Mouse (Mus musculus) cerebellum, adult 18-20 months (tissue): ENCODE results near the gene Mfap1a.
"Not testable (repeated sequence)": the region's sequence is repeated elsewhere in the genome, so short reads cannot be mapped to it uniquely, and the experiment has no call there.

Experiments
- DNase-seq, 2 experiments: peaks; one replicate each; pipeline ENCODE4 v3.0.0; 2021

The Mfap1a gene

DNA sequence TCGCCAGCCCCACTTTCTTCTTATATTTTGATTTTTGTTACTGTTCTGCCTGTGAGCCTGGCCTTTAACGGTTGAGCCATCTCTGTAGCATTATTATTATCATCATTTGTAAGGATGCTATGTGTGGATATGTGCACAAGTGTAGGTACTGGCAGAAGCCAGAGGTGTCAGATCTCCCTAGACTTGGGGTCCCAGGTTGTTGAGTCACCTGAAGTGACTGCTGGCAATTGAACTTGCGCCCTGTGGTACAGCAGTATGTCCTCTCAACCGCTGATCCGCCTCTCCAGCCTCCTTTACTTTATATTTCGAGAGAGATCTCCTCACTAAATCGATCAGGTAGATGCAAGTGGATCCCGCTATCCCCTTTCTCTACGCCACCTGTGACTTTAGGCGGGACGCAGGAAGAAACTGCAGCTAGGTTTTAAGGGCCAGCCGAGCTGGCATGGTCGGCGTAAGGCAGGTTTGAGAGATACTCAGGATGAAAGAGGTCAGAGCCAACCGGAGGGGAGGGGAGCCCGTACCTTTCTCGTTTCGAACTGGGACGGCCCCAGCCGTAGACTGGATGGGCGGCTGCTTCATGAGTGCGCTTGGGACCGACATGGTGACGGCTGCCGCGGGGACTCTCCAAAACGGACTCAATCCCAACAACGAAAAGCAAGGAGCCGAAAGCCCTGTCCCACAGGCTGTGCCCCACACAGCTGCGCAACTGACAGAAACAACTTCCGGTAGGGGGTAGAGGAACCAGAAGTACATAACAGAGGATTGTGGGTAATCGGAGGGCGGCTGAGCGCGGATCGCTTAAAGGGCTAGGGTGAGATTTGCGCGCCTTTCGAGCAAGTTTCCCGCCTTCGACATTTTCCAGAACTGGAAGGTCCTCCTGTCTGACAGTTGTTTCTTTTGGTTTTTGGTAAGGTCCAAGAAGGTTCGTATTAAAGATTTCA is at the start of gene Mfap1a, which contains the start of gene Wdr76:
TSS of gene Mfap1a (minus strand) at position 724 of the 941 bp plus-strand sequence.
TSS of gene Wdr76 (plus strand) at position 782 of the 941 bp plus-strand sequence.
- DNase-seq = peak; percentile 83 to 88

DNA sequence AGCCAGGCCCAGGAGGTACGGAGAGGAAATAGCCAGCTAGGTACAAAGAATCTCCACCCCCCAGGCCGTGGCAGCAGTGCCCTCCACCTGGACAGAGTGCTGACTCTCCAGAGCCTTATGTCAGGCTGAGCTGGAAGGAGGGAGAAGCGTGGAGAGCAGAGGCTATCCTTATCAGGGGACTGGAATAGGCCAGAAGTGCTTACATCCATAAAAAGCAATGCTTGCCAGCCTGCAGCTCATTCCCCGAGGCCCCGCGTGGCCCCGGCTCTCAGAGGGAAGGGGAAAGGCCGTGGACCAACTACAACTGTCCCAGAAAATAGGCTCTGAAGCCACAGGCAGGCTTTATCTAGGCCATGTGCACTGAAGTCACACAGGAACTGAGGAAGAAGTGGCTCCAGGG is 44.8 kb upstream of the Mfap1a start:
- peak in 1 of 2 experiments; percentile 10 for DNase-seq

DNA sequence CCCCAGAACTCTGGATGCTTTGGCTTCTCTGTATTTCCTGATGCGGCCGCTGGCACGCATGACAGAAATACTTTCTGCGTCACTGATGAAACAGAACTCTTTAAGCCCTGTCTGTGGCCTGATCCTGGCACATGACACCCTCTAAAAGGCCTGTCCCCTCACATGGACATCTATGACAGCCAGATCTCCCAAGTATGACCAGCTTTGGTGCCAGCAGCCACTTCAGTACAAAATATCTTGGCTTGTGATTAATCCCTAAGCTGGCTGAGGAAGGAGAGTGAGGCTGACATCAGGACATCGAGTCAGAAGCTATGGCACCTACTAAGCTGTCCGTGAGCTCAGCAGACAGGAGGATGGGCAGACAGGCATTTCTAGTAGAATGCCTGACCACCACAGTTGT is 43.2 kb upstream of the Mfap1a start:
- DNase-seq = no peak

DNA sequence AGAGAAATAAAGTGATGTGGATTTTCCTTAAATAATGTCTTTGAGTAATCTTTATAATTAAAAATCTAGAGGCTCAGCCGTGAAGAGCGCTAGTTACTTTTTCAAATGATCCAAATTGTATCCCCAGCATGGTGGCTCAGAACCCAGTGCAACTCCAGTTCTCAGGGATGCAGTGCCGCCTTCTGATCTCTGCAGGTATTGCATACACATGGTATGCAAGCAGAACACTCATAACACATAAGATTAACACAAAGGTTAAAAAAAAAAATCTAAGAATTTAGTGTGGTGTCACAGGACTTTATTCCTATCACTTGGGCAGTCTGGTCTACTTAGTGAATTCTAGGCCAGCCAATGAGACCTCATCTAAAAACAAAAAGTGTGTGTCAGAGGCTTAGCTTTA is 38.4 kb upstream of the Mfap1a start:
- DNase-seq = no peak

DNA sequence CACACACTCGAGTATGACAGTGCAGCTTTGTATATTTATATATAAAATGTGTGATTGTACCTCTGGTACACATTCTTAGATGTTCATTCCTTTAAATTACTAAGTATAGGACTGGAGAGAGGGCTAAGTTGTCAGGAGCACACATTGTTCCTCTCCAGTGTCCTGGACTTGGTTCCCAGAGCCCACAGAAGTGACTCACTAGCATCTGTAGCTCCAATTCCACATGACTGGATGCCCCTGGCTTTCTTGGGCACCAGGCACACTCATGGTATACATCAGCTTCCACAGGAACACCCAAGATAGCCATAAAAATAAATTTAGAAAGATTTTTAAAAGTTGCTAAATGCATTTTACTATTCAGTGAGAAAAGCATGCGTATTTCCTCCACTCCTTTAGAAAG is 18.6 kb upstream of the Mfap1a start:
- no peak for DNase-seq

DNA sequence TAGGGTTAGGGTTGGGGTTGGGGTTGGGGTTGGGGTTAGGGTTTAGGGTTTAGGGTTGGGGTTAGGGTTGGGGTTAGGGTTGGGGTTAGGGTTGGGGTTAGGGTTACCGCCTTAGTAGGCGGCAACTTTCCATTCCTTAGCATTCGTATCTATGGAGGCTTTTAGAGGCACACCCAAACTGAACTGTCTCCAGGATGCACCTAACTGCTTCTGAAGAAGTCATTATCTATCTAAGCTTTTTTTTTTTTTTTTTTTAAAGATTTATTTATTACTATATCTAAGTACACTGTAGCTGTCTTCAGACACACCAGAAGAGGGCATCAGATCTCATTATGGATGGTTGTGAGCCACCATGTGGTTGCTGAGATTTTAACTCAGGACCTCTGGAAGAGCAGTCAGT is 16.4 kb upstream of the Mfap1a start:
- DNase-seq = not testable (repeated sequence)

DNA sequence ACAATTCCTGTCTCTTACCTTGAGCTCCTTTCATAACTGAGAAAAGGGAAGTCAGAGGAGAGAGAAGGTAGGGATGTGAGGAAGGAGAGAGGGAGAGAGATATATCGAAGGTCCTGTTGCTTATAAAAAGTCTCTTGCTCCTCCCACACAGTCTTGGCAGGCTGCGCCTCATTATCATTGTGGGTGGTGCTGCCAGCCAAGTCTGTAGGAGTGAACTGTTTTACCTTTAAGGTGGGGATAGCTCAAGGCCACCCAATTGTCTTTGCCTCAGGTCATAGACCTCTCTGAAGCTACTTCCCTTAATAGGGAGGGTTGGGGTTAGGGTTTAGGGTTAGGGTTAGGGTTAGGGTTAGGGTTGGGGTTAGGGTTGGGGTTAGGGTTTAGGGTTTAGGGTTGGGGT is 15.5 kb upstream of the Mfap1a start:
- DNase-seq = no peak

DNA sequence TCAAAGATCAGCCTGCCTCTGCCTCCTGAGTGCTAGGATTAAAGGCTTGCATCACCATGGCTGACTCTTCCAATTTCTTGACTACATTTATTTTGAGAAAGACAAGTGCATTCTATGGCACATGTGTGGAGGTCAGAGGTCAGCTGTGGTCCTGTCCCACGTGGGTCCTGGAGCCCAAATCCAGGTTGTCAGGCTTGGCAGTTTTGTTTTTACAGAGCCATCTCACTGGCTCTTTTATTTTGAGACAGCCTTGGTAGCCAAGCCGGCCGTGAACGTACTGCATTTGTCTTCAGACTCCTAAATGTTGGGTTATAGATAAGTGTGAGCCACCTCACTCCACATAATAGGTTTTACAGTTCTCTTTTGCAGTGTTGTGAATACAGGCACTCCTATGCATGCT is 12.2 kb upstream of the Mfap1a start:
- DNase-seq = not testable (repeated sequence)

DNA sequence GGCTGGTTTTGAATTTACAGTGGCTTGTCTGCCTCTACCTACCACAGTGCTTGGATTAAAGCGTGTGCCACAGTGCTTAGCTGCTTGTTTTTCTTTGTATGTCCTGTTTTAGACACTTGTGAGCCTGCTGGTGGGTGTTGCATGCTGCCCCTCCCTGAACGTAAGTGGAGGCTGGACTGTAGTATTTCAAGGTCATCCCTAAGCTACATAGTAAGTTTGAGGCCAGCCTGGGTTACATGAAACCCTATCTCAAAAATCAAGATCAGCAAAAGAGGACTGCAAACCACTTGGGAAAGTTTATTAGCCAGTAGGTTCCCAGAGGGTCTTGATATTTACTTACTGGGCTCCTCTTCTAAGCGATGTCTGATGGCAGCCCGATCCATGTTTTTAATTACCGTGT is 11.6 kb upstream of the Mfap1a start:
- no peak for DNase-seq

DNA sequence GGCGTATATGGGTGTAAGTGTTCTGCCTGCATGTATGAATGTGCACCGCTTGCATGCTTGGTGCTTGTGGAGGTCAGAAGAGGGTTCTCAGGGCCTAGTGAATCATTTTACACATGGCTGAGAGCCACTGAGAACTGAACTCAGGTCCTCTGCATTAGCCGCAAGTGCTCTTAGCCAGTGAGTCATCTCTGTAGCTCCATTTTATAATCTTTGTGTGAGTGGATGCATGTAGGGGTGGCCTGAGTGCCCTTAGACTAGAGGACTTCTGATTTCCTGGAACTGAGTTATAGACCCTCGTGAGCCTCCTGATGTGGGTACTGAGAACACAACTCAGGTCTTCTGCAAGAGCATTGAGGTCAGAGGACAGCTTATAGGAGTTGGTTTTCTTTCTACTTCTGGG is 7.7 kb upstream of the Mfap1a start:
- no peak for DNase-seq

DNA sequence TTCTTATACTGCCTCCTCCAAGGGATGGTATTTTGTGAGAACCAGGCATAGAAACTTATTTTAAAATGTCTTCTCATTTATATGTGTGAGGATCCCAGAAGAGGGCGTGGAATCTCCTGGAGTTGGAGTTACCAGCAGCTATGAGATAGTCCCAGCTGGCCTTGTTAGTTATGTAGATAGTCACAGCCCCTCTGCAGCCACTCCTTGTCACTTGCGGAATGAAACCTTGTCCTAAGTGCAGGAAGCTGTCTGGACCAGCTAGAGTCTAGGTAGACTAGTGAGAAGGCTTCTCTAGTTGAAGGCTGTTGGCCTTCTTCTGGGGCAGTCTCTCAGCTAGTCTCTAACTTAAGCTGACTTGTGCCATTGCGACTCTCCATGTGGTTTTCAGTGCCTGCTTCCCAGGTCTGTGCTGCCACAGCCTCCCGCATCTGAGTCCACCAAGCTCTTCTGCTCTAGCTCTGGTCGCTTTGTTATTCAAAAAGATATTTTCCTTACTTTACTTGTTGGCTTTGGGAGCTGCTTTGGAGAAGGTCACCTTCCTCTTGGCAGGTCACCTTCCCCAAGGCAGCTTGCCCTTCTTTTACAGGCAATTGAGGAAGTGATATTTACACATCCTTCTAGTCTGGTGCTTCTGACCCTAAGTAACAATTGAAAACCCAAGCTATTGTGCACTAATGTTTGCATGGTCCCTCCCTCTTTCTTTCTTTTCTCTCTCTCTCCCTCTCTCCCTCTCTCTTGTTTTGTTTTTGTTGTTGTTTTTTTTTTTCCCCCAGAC is 6.7 kb upstream of the Mfap1a start:
- DNase-seq = not testable (repeated sequence)

DNA sequence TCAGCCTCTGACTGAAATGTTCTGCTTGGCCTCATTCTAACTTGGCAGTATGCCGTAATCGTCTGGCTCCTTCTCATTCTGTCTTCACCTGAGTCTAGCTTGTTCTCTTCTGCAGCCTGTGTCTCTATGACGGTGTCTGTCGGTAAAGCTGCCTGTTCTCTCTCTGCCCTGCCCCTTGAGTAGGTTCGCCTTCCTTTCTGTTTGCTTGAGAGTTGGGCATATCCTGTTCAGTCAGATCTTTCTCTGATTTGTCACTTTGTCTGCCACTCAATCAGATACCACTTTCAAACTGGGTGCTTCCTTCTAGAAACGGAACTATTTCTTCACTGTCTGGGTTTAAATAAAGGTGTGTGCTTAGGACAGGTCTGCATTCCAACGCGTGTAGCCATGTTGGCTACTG is 4.9 kb upstream of the Mfap1a start:
- DNase-seq = no peak

DNA sequence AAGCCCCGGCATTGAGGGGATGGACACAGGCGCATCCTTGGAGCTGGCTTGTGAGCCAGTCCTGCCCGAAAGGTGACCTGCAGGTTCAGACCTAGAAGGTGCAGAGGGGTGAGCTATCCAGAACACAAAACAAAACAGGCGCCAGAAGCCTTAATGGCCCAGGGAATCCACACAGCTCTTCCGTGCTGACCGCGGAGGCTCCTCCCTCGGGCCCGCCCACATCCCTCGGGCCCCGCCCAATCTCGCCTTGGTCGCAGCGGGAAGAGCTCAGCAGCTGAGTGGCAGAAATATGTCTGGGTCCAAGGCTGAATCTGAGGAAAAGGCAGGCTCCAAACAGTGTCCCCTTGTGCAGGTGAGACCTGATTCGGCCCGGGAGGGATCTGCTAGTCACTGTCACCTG is 3.1 kb upstream of the Mfap1a start:
- DNase-seq = peak; percentile 28 to 47

DNA sequence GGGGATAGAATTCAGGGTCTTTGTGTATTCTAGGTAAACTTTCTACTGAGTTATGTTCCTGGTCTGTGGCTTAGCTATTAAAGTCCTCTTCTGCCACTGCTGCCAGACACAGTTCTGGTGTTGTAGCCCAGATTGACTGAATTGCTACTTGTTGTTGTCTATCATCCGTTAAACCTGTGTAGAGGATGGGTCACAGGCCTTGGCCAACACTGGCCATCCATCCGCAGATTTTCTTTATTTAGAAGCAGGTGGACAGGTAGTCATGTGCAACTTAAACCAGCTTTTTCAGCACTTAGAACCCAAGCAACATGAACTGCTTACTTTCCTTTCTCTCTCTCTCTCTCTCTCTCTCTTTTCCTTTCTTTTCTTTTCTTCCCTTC is 1.5 kb upstream of the Mfap1a start:
- no peak for DNase-seq

DNA sequence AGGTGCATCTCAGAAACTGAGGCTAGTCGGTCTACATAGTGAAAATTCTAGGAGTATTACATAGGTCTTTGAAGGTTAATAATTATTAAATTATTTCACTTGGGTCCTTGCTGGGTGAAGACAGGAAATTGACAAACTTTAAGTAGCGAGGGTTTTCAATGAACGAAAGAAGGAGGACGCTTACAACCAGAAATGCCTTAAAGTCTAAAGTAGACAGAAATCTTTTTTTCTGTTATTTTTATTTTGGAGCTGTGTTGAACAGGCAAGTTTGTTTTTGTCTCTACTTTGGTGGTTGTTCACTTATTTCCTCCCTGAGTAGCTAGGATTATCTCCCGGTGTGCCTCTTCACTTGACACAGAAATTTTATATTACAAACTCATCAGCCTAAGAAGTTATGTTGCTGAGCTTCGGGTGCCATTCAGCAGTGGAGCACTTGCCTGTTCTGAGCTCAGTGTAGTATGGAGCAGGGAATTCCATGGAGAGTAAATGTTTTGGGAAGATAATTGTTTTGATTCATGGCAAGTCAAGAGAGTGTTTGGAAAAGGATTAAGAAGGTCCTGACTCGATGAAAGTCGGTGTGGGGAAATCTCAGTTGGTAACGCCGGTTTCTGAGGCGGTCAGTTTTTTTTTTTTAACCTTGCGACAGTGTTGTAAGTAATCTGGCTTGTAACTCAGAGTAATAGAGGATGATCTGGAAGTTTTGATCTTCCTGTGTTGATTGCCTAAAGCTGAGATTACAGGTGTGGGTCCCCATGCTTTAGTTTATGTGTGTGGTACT is 897 bp upstream of the Mfap1a start:
- DNase-seq = no peak

DNA sequence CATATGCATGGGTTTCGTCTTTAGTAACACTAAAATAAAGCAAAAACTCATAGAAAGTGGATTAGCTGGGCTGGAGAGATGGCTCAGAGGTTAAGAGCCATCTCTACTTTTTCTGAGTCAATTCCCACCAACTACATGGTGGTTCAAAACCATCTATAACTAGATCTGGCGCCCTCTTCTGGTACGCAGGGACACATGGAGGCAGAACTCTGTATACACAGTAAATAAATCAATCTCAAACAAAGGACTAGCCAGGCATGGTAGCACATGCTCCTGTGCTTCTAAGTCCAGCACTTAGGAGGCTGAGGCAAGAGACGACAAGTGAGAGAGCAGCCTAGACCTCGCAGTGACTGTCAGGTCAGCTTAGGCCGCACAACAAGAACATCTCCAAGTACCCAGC is 4.9 kb downstream of the Mfap1a start:
- not testable (repeated sequence) for DNase-seq

DNA sequence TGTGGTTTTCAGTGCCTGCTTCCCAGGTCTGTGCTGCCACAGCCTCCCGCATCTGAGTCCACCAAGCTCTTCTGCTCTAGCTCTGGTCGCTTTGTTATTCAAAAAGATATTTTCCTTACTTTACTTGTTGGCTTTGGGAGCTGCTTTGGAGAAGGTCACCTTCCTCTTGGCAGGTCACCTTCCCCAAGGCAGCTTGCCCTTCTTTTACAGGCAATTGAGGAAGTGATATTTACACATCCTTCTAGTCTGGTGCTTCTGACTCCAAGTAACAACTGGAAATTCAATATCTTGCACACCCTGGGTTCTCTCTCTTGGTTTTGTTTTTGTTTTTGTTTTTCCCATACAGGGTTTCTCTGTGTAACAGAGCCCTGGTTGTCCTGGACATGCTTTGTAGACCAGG is 22.1 kb downstream of the Mfap1a start:
- not testable (repeated sequence) for DNase-seq

DNA sequence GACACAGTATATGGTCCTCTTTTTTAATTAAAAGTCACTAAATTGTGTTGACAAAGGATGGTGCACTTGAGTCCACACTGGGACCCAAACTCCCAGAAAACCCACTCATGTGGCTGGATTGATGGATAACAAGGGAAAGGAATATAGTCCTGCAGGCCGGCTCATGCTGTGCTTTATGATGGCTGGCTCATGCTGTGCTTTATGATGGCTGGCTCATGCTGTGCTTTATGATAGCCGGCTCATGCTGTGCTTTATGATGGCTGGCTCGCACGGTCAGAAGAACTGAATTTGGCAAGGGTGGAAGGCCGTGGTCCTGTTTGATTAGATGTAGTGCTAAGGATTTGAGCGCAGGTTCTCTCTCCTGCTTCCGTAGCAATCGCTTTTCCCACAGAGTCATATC is 22.9 kb downstream of the Mfap1a start:
- DNase-seq = no peak

DNA sequence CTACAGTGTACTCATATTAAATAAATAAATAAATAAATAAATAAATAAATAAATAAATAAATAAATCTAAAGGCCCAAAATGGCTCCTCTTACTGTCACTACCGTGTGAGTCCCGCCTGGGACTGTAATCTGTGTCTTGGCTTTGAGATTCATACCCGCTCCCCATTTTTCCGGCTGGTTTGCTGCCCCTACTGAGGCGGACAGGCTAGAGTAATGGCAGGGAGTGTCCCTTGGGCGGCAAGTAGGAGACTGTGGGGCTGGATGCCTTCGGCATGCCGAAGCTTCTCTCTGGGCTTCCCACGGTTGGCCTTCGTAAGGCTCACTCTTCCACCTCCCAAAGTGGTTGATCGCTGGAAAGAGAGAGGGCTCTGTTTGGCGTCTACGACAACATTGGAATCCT is 25.5 kb downstream of the Mfap1a start:
- DNase-seq = not testable (repeated sequence)

DNA sequence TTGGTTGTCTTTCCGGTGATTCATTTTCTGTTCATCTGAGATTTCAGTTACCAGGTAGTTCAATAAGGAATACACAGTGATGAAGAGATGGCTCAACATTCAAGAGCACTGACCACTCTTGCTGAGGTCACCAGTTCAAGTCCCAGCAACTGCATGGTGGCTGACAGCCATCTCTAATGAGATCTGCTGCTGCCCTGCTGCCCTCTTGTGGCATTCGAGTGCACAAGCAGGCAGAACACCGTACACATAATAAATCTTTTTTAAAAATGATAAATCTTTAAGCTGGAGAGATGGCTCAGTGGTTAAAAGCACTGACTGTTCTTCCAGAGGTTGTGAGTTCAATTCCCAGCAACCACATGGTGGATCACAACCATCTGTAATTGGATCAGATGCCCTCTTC is 26.0 kb downstream of the Mfap1a start:
- DNase-seq = no peak

DNA sequence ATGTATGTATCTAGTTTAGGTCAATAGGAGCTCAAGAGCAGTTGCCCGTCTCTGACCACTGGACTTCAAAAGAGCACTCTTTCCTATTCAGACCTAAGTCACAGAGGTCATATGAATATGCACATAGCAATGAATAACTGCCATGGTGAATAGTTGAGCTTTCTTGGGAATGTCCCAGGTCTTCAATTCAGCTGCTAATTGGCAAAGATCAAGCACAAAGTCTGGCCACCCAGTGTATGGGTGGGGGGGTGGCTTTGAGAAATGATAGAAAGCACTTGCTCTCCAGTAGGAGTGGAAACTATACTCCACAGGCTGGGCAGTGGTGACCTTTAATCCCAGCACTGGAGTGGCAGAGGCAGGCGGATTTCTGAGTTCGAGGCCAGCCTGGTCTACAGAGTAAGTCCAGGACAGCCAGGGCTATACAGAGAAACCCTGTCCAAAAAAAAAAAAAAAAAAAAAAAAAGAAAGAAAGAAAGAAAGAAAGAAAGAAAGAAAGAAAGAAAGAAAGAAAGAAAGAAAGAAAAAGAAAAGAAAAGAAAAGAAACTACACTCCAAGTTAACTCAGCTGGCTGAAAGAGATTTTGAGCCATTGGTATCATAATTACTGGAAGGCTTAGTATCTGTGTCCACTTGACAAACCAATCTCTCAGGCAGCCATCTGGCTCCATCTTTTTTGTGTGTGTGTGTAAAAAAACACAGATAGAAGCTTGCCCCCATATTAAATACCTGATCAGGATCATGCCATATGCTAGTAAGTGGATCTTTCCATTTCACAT is 28.8 kb downstream of the Mfap1a start:
- DNase-seq = no peak

DNA sequence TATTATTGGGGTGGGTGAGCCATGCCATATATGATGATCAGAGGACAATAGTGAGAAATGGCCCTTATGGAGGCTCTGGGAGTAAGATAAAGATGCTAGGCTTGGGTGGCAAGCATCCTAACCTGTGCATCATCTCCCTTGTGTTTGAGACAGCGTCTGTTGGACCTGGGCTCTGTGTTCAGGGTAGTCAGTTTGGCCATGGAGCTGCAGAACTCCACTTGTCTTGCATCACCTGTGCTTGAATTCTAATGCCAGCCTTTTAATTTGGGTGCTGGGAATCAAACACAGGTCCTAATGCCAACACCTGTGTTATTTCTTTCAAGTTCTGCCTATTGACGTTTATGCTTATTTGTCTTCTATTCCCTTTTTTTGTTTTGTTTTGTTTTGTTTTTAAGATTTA is 31.2 kb downstream of the Mfap1a start:
- not testable (repeated sequence) for DNase-seq
